Mouse (Mus musculus) adrenal gland (tissue): Measurements from ENCODE around the gene Dhx40.

Source experiments
- intact Hi-C: fragments of 180-260 bp; cut with DNase I; formaldehyde crosslinking; loops from one replicate; pipeline ENCODE4 v1.15.1; 2025
- long read RNA-seq, 2 experiments: library from polyadenylated mRNA; unstranded; transcript quantifications; one replicate each; pipeline ENCODE4 v2.0.0; 2020; ENCODE audit warnings: borderline replicate concordance in 1 of 2; ENCODE audit not compliant: insufficient replicate concordance in 1 of 2

Gene Dhx40
- long read RNA-seq, experiment 1, transcript Dhx40-201 (18 exons, 3,813 nt), result major isoform, 18 of 24 reads
- long read RNA-seq, experiment 1, partial matches to known transcripts, result 5 of 24 reads
- long read RNA-seq, experiment 1, other reads (novel, unspliced or antisense), result 1 of 24 reads
- long read RNA-seq, experiment 2, transcript Dhx40-201 (18 exons, 3,813 nt), result major isoform, 6 of 13 reads
- long read RNA-seq, experiment 2, partial matches to known transcripts, result 7 of 13 reads
- long read RNA-seq, experiment 2, other reads (novel, unspliced or antisense), result 0 of 13 reads

DNA sequence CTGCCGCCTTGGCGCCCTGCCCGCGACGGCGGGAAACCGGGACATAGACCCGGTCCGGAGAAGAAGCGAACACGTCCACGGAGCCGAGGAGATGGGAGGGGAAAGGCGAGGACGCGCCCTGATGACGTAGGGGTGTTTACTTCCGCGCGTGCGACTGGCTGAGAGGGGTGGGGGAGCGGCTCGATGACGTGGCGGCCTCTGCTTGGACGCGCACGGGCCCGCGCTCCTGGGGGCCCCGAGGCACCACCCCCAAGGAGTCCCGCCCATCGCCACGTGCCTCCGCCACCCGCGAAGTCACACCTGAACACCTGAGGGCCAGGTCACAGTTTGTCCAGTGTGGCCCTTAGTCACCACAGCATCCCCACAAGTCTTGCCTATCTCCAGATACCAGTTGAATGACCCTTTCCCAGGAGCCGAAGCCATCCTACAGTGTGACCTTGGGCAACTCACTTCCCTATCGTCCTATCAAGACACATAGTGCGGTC lies at the start of gene Dhx40:
Gene Dhx40, minus strand, starts transcription at position 242 of the 485 bp plus-strand sequence.
- intact Hi-C loops, result no loop called here

DNA sequence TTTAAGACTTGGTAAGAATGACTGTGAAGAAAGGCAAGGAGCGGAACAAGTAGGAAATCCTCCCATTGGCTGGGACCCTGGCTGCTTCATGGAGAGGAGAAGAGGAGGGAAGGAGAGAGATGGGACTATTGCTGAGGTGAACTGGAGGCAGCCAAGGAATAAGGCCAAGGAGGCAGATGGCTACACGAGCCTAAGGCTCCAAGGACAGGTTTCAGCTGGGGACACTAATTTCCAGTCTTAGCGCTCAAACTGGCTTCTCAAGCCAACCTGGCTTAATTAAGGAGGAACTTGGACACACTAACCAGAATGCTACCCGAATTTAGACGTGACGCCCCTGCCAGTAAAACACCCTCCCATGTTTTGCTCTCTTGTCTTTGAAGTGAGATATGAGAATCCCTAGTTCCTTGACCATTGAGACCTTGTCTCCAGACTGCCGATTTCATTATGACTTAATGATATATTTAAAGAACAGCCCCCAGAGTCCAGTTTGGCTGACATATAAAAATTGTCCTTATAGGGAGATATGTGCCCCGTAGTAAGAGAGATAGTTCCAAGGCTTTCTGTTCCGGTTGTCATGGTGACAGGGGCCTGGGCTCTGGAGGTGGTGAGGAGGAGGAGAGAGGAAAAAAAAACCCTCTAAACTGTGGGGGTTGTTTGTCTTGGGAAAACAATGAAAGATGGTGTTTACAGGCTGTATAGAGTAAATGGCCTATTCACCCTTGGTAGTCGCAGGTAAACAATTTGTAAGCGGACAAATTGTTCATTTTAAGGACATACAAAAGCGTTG lies 48.3 kb upstream of the Dhx40 start:
- intact Hi-C loops, result no loop called here

DNA sequence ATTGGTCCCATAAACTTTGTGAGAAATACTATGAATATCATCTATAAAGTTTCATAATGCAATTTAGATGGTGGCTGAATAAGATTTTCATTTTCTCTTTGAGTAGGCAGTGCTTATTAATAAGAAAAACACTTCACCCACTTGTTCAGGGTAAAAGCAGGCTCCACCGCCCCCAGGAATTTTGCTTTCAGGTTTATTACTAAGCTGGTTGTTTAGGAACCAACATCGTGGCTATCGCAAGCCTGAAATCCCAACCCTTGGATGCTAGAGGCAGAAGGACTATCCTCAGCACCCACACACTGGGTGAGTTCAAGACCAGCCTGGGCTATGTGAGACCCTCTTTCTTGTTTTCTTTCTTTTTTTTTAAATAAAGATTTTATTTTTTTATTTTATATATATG lies 45.5 kb upstream of the Dhx40 start:
- intact Hi-C loops, result no loop called here

DNA sequence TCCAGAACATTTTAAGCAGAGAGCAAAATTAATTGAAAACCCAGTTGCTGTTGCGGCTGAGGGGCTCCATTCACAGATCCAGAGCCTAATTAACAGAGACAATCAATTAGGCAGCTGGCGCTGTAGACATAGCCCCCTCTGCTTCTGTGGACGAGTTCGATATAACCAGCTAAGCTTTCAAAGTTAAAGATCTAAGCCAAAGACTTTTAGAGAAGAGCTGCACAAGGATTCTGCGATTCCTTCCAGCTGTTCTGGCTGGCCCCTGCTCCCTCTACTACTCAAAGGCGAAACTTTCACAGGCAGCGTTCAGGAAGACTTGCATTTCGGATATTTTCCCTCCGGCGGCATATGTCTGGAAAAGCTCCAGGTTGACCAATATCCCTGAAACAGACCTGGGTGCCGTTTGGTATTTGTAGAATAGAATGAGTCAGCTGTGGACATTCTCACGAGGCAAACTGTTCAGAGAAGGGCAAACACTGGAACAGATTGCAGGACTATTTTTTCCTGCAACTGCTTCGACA lies 45.0 kb upstream of the Dhx40 start:
- intact Hi-C loops, result no loop called here

DNA sequence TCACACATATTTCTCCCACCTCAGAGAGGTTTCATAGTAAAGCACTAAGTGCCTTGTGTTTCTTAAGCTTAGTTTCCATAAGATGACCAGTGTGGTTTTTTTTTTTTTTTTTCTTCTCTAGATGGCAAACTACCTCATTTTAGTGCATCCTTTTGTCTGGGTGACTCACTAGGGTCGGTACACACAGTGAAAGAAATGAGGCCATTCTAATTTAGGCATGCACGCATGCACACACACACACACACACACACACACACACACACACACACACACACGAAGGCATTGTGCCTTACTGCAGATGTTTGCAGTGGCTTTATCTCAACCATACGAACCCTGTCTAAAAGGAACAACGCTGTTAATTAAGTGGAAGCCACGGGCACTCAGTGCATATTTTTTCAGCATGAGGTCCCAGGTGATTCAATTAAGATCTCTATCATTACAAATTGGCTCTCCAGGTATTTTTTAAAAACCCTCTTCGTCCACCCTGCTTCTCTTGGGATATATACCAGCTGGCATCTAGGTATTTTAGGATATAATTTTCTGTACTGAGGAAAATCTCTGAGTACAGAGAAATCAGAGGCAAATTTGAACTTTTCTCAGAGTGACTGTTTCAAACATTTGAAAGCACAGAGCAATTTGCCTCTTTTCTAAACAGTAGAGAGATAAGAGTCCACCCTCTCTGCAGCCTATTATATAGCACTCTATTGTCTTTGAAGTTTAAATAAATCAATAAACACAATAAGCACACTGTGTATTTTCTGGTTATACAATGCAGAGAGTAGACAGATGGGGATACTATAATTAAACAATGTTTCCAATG lies 44.4 kb upstream of the Dhx40 start:
- intact Hi-C loops, result no loop called here

DNA sequence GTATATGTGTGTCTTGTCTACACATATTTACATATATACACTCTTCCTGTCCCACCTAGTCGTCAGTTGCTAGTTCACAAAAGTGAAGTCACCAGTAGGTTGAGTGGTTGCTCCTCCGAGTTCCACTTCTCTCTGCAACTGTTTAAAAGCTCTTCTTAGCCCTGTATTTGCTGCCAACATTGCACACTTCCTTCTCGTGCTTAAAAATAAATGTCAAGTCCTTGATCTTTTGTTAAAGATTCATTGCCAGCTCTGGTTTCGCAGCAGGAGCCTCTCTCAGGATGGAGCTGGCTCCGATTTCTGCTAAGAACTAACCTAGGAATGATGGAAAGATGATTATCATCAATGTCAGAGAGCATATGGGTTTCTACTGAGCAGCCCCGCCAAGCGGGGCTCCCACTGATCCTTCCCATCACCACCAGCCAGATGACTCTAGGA lies 43.7 kb upstream of the Dhx40 start:
- intact Hi-C loops, result no loop called here

DNA sequence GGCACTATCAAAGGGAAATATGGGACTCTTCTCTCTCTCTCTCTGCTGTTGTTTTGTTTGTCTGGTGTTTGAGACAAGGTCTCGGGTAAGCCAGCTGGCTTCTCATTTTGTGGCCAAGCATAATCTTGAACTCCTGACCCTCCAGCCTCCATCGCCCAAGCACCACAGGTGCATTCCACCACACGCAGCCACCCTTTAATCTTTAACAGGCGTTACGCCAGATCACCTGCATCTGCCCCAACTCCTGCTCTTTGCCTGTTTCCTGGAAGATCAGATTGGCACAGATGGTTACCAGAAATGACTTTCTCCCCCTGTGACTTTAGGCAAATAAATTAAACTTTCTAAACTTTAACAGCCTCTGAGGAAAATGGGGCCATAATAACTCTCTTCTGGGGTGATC lies 36.3 kb upstream of the Dhx40 start:
- intact Hi-C loops, result no loop called here

DNA sequence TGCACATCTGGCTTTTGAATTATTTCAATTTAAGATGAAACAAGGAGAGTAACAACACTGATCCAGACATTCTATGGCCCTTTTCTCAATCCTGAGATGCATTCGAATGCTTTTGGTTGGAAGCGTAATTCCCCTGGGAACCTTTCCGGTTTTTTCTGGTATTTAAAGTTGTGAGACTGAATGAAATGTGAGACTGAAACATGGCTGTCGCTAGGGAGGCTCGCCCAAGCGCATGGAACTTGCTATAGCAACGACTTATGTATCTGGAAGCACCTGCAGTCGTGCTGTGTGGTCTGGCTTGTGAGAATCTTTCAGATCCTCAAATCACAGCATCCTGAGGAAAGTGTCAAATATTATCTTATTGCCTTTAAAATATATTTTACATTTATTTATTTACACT lies 33.7 kb upstream of the Dhx40 start:
- intact Hi-C loops, result no loop called here

DNA sequence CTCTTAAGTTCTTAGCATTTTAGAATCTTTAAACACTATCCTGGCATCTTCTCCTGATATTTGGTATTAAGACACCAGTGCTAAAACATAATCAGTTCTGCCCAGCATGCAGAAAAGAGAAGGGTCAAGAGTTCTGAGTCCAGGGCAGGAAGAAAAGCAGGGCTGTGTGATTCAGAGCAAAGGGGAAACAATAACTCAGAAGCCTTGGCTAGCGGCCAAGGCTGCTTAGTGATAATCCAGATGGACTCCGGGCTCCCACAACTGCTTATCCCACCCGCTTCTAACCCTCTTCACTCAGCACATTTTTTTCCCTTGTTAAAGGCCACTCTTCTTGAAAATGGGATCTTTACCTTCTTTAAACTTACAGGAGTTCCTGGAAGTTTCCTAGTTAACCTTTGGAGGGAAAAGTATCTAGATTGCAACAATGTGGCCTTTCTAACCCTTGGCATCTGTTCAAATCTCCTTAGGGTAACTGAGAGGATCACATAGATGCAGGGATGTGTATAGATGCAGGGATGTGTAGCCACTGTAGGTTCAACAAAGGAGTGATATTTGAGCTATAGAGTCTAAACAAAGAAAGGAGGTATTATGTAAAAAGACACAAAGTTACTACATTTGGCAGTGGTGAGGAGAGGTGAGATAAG lies 33.1 kb upstream of the Dhx40 start:
- intact Hi-C loops, result no loop called here

DNA sequence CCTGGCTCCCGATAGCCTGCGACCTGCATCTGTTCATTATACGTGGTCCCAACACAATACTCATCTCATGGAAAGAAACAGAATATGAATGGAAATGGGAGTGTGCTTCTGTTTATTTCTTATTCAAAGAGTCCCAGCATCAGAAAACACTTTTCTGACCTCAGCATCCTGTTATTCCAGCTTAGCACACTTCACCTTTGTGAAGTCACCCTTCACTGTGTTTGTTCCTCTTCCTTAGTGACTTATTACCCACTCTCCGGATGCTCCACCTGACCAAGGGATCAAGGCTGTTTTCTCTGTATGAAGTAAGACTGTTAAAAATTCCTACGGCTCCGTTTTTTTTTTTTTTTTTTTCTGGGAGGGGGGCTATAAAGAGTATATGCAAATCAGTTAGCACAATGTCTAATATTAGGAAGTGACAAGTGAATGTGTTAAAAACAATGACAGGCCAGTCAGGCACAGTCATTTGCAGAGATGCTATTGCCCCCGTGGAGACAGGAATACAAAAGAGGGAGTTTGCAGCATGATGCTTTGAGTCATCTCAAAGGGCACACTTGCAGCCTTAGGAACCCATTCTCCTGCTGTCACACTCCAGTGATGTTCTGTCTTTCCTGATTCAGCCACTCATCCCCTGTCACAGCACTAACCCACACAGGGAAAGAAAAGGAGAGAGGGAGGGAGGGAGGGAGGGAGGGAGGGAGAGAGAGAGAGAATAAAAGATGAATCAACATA lies 32.3 kb upstream of the Dhx40 start:
- intact Hi-C loops, result loop anchor here (1.0 kb wide), 1 partner anchor 33 kb away; no protein-coding TSS in a partner anchor

DNA sequence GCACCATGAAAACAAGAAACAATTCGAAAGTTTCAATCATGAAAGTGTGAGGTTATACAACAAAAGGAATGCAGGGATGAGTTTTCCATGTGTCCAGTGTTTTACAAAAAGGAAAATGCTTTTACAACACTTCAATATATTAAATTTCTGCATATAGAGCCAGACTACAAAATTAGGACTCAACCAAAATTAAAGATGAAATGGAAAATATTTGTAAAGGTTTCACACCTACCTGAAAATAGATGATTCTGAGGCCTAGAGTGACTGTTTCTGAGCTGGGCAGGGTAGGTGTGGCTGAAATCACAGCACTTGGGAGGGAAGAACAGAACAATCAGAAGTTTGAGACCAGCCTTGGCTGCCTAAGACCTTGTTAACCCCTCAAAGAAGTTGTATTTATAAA lies 31.2 kb upstream of the Dhx40 start:
- intact Hi-C loops, result loop anchor here (1.0 kb wide), 1 partner anchor 35 kb away; no protein-coding TSS in a partner anchor

DNA sequence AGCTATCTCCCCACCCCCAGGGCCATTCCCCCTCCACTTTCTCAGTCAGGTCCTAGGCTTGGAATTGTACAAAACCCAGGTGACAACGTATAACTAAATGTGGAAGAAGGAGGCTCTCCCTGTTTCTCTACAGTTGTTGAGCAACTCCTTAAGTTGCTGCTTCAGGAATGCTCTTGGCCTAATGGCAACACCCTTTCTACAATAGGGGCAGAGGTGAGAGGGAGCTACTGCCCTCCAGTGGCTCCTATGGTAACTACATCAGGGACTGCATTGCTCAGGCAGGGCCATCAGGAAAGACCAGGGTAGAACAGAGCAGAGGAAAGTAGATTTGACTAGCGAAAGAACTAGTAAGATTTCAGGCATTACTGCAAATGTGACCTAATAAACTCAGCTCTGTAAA lies 28.8 kb upstream of the Dhx40 start:
- intact Hi-C loops, result no loop called here

DNA sequence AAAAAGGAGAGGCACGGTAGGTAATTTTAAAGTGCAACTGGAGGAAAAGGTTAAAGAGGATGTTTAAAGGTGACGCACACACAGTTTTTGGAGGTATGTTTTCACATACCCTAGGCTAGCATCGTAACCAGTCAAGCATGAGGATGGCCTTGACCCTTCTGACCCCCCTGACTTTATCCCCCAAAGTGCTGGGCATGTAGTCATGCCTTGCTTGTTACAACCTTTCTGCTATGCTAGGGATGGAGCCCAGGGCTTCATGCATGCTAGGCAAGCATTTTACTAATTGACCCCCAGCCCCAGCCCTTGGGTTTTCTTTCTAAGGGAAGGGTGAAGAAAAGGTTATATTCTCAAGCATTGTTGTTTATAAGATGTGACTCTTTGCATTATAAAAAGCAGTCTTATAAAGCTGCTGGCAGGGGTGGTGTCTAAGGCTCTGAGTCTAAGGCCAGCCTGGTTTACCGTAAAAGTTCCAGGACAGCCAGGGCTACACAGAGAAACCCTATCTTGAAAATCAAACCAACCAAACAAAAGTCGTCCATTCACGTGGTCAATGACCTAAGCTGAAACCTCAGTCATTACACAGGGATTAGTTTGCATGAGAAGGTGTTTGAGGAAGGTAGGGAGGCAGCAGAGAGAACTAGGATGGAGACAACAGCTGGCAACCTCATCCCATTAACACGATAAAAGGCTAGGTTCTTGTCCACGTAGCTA lies 27.2 kb upstream of the Dhx40 start:
- intact Hi-C loops, result loop anchor here (5.0 kb wide), 1 partner anchor 42 kb away; no protein-coding TSS in a partner anchor

DNA sequence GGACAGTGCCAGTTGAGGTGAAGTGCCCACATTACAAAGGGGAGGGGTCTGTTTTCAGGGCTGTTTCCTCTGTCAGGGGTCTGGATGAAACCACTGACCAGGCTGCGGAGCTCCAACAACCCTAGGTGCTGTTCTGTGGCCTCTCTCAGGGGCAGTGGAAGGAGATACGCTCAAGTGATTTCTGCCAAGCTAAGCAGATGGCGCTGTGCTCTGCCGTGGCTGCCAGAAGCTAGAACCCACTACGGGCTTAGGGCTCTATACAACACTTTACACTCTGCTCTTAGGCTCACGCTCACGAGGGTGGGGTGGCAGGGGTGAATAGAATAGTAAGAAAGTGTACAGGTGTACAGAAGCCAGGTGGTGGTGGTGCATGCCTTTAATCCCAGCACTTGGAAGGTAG lies 26.5 kb upstream of the Dhx40 start:
- intact Hi-C loops, result loop anchor here (5.0 kb wide), 1 partner anchor 42 kb away; no protein-coding TSS in a partner anchor

DNA sequence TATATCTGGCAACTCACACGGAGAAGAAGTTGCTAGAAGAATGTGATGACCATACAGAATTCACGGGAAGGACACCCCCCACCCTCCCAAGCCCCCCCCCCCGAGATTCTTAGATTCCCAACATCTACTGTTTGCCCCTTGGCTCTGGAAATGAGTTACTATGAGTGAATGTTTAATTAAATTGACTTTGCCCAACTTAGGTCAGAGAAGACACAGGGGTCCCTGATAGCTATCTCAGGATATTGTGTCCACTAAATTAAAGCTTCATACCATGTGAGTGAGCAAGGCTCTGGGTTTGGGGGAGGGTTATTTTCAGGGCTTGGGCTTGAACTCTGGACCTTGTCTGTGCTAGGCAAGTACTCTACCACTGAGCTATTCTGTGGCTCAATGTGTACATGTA lies 25.6 kb upstream of the Dhx40 start:
- intact Hi-C loops, result loop anchor here (5.0 kb wide), 1 partner anchor 41 kb away; no protein-coding TSS in a partner anchor

DNA sequence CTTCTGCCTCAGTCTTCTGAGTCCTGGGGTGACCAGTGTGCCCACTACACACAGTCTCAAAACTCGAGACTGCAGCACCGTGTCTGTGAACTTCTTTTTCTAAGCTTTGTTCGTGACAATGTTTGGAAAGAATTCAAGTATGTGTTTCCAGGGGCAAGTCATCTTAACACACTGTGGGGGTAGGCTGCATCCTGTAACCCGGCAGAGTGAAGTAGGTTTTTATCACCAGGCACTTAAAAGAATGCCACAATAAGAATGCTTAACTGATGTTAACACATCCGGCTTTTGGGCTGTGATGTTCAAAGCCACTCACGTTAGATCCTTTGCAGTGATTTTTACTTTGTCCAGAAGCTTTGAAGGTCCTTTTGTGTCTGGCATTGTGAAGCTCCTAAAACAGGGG lies 20.9 kb upstream of the Dhx40 start:
- intact Hi-C loops, result no loop called here

DNA sequence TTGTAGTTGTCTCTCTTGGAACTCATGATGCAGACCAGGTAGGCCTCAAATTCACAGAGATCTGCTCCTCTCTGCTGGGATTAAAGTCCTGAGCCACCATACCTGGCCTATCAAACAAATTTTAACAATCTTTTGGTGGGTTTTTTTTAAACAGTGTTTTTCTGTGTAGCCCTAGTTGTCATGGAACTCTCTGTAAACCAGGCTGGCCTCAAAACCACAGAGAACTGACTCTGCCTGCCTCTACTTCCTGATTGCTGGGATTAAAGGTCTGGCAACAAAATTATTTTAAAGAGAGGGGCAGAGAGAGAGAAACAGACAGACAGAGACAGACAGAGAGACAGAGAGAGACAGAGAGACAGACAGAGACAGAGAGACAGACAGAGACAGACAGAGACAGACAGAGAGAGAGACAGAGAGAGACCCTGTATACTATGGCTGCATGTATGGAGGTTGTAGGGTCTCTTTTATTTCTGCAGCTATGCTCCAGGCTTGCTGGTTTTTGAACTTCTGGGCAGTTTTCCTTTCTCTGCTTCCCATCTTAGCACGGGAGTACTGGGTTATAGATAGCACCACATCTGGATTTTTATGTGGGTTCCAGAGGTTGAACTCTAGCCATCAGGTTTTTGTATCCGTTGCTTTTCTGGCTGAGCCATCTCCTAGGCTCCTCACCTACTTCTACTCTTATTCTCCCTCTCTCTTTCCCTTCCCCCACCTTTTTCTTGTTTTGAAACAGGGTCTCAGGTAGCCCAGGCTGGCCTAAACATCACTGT lies 20.1 kb upstream of the Dhx40 start:
- intact Hi-C loops, result no loop called here

DNA sequence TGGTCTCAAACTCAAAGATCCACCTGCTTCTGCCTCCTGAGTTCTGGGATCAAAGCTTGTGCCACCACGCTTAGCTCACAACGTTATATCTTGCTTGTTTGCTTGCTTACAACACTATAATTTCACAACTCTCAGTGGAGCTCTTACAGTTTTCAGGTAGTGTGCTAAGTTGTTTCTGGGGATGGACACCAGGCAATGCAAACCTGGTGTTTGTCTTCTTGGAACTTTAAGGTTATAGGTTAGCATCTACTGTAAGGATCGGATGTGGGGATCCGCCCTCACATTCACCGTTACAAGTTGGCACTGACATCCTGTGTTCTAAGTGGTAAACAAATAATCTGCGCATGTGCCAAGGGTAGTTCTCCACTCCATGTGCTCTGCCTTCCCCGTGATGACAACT lies 16.9 kb upstream of the Dhx40 start:
- intact Hi-C loops, result no loop called here

DNA sequence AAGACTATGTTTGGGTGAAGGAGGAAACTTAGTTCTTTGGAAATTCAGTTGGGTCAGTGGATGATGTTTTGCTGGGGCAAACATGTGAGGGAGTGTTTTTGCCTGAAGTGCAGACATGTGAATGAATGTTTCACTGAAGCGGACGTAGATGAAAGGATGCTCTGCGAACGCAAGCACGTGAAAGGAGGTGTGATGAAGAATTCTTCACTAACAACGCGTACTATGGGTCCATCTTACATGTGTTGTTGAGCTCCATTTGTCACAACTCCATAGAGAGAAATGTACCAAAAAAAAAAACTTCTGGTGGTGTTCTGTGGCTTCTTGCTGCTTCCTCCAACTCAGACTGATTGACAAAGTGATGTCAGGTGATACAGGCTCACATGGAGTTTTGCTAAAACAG lies 15.0 kb upstream of the Dhx40 start:
- intact Hi-C loops, result no loop called here
